ENCODE assay signal across 8 mouse cellular contexts in the genomic region with DNA sequence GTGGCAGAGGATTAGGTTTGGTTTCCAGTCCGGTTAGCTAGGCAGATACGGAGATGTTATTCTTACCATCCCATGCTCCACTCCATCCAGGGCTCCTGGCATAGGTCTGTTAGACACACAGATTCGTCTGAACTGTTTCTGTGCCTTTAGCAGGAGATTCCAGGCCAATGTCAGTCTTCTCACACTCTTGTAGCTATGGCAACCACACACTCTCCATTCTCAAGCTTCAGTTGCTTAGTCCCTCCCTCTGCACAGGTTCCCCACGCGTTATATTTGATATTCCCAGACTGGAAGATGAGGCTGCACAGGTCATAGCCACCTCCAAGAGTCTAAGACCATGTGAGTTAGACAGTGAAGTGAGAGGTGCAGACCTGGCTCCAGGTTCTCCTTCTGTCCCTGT. TPM values are rescaled to one million over a fixed set of nuclear protein-coding genes. Genes with fewer than 3 reads are reported as not detected.
DNase-seq lines count a peak whose midpoint lies in the region; ATAC-seq and TF ChIP-seq lines count a peak whose summit lies in the region.

No protein-coding gene starts in this region.

- H3K9ac ChIP-seq in midbrain, embryonic 11.5 days (ENCODE audit: low read length), result no peak overlapping the region; the same call in 1 of the 2 replicates
- H3K9ac ChIP-seq in intestine, embryonic 16.5 days (ENCODE audit: low read depth, low read length), result peak overlapping the region; percentile 91
- H3K9ac ChIP-seq in neural tube, embryonic 15.5 days (replicated peaks), result peak overlapping the region; percentile 82

- H3K27me3 ChIP-seq in cerebellum, adult 2 months (ENCODE audit: control insufficient read depth, insufficient read depth, low read length), result no peaks in the 10 kb centered on the region
- H3K27me3 ChIP-seq in midbrain, embryonic 10.5 days (ENCODE audit: low read depth, poor library complexity, severe bottlenecking), result no peaks in the 10 kb centered on the region
- H3K27me3 ChIP-seq in midbrain, embryonic 11.5 days (ENCODE audit: control insufficient read depth, insufficient read depth, low read length), result no peaks in the 10 kb centered on the region
- H3K27me3 ChIP-seq in intestine, embryonic 16.5 days (replicated peaks; ENCODE audit: control insufficient read depth, insufficient read depth, low read length), result no peaks in the 10 kb centered on the region
- no peaks in the 10 kb centered on the region for H3K27me3 ChIP-seq in neural tube, embryonic 15.5 days (replicated peaks)

- H3K4me1 ChIP-seq in cerebellum, adult 2 months (ENCODE audit: control insufficient read depth, insufficient read depth, low read length), result peaks cover 10% of the 10 kb centered on the region
- H3K4me1 ChIP-seq in midbrain, embryonic 10.5 days, result peaks cover 34% of the 10 kb centered on the region
- H3K4me1 ChIP-seq in midbrain, embryonic 11.5 days (ENCODE audit: control insufficient read depth, insufficient read depth, low read length), result peaks cover 22% of the 10 kb centered on the region
- peaks cover 23% of the 10 kb centered on the region for H3K4me1 ChIP-seq in intestine, embryonic 16.5 days (ENCODE audit: control insufficient read depth, insufficient read depth, low read length)
- peaks cover 31% of the 10 kb centered on the region for H3K4me1 ChIP-seq in neural tube, embryonic 15.5 days

- H3K4me3 ChIP-seq in cerebellum, adult 2 months (replicated peaks; ENCODE audit: insufficient read depth, low read depth, low read length), result peak overlapping the region; percentile 94
- peak overlapping the region; percentile 95 for H3K4me3 ChIP-seq in midbrain, embryonic 10.5 days
- no peak overlapping the region for H3K4me3 ChIP-seq in midbrain, embryonic 11.5 days (ENCODE audit: low read depth, low read length)
- peak overlapping the region; percentile 90 for H3K4me3 ChIP-seq in intestine, embryonic 16.5 days (ENCODE audit: low read length)
- peak overlapping the region; percentile 95 for H3K4me3 ChIP-seq in neural tube, embryonic 15.5 days (replicated peaks)

- ATAC-seq in midbrain, embryonic 11.5 days (ENCODE audit: low FRiP score), result no peak
- ATAC-seq in intestine, embryonic 16.5 days, result no peak
- no peak for ATAC-seq in neural tube, embryonic 15.5 days (ENCODE audit: low FRiP score)

- peak overlapping the region; percentile 68; the same call in 1 of the 2 replicates for H3K27ac ChIP-seq in cerebellum, adult 2 months (ENCODE audit: insufficient read depth, low read length)
- H3K27ac ChIP-seq in midbrain, embryonic 10.5 days (replicated peaks), result peak overlapping the region; percentile 91
- H3K27ac ChIP-seq in midbrain, embryonic 11.5 days (ENCODE audit: low read depth, low read length), result no peak overlapping the region
- H3K27ac ChIP-seq in intestine, embryonic 16.5 days (ENCODE audit: low read length), result peak overlapping the region; percentile 87
- peak overlapping the region; percentile 93 for H3K27ac ChIP-seq in neural tube, embryonic 15.5 days (replicated peaks)

- no peak for TF ChIP-seq CTCF in cerebellum, adult 2 months (IDR thresholded peaks at IDR 0.05; ENCODE audit: borderline replicate concordance, insufficient read depth, low read depth, low read length)

- peaks cover 11% of the 10 kb centered on the region for H3K36me3 ChIP-seq in midbrain, embryonic 10.5 days
- 0 out of 2 replicates have a peak, but pooled peaks cover 2% of the 10 kb centered on the region for H3K36me3 ChIP-seq in midbrain, embryonic 11.5 days (ENCODE audit: control insufficient read depth, insufficient read depth, low read length)
- 0 out of 2 replicates have a peak, but pooled peaks cover 2% of the 10 kb centered on the region for H3K36me3 ChIP-seq in intestine, embryonic 16.5 days (ENCODE audit: control insufficient read depth, insufficient read depth, low read length)
- H3K36me3 ChIP-seq in neural tube, embryonic 15.5 days, result peaks cover 4% of the 10 kb centered on the region; the same call in 1 of the 2 replicates

- no peak for TF ChIP-seq POLR2A in cerebellum, adult 2 months (IDR thresholded peaks at IDR 0.05; ENCODE audit: borderline replicate concordance, insufficient read depth, low read length)

- WGBS in cerebellum, adult 2 months, result 59% methylated on average over 5 of the region's 5 CpGs
- WGBS in midbrain, embryonic 10.5 days, result 81% methylated on average over 5 of the region's 5 CpGs
- 80% methylated on average over 5 of the region's 5 CpGs for WGBS in midbrain, embryonic 11.5 days
- WGBS in intestine, embryonic 16.5 days, result 65% methylated on average over 5 of the region's 5 CpGs
- 79% methylated on average over 5 of the region's 5 CpGs for WGBS in neural tube, embryonic 15.5 days

- no peak overlapping the region; the same call in 1 of the 2 replicates for H3K4me2 ChIP-seq in midbrain, embryonic 11.5 days
- H3K4me2 ChIP-seq in intestine, embryonic 16.5 days (ENCODE audit: low read depth, low read length), result peak overlapping the region; percentile 84
- peak overlapping the region; percentile 79 for H3K4me2 ChIP-seq in neural tube, embryonic 15.5 days

- no peak for DNase-seq in cerebellum, adult 2 months
- DNase-seq in cerebellum, postnatal 14 days, result no peak
- DNase-seq in midbrain, embryonic 10.5 days (ENCODE audit: low spot score), result no peak
- DNase-seq in midbrain, embryonic 11.5 days (ENCODE audit: low spot score, missing footprints), result no peak
- DNase-seq in cerebellum, postnatal 4 days (ENCODE audit: low spot score in 2 of 2), result no peak
- no peak for DNase-seq in urinary bladder, postnatal 36 days (ENCODE audit: low spot score in 2 of 2)

- H3K9me3 ChIP-seq in midbrain, embryonic 10.5 days (replicated peaks), result no peaks in the 10 kb centered on the region
- H3K9me3 ChIP-seq in midbrain, embryonic 11.5 days (ENCODE audit: control insufficient read depth, low read length), result no peaks in the 10 kb centered on the region
- H3K9me3 ChIP-seq in intestine, embryonic 16.5 days (ENCODE audit: control insufficient read depth, low read length), result no peaks in the 10 kb centered on the region
- no peaks in the 10 kb centered on the region for H3K9me3 ChIP-seq in neural tube, embryonic 15.5 days (replicated peaks)

RNA-seq across cellular contexts. Expression of a gene that starts 1.1 kb away (rescaled TPM):
- 30.6 and 32.7 TPM in 2 replicates for polyA plus RNA-seq in cerebellum, adult 2 months (2012; rRNA removed)
- 76.3 and 84.1 TPM in 2 replicates for polyA plus RNA-seq in midbrain, embryonic 10.5 days (2016; fragmentation: Nextera tagmentation; extraction: Ambion mirVana)
- 63.5 and 69.1 TPM in 2 replicates for polyA plus RNA-seq in midbrain, embryonic 11.5 days (2014; fragmentation: Nextera tagmentation; extraction: Ambion mirVana)
- polyA plus RNA-seq in intestine, embryonic 16.5 days (2015; fragmentation: Nextera tagmentation; extraction: Ambion mirVana), result 40.0 and 44.8 TPM in 2 replicates
- 41.7 and 44.4 TPM in 2 replicates for polyA plus RNA-seq in neural tube, embryonic 15.5 days (2015; fragmentation: Nextera tagmentation; extraction: Ambion mirVana)

RNA-seq across cellular contexts. Expression of a gene that starts 6.4 kb away (rescaled TPM):
- 28.6 TPM in 2 replicates for polyA plus RNA-seq in cerebellum, adult 2 months (2012; rRNA removed)
- 156 and 166 TPM in 2 replicates for polyA plus RNA-seq in midbrain, embryonic 10.5 days (2016; fragmentation: Nextera tagmentation; extraction: Ambion mirVana)
- 168 and 189 TPM in 2 replicates for polyA plus RNA-seq in midbrain, embryonic 11.5 days (2014; fragmentation: Nextera tagmentation; extraction: Ambion mirVana)
- polyA plus RNA-seq in intestine, embryonic 16.5 days (2015; fragmentation: Nextera tagmentation; extraction: Ambion mirVana), result 82.5 and 85.9 TPM in 2 replicates
- polyA plus RNA-seq in neural tube, embryonic 15.5 days (2015; fragmentation: Nextera tagmentation; extraction: Ambion mirVana), result 98.6 and 99.7 TPM in 2 replicates
